Comparison of ENCODE assay signal across 9 mouse cellular contexts in genomic region chr4:74014048-74014500, GRCm38 (mm10). TPM values are rescaled to one million over a fixed set of nuclear protein-coding genes. Genes with fewer than 3 reads are reported as not detected.
DNase-seq lines count a peak whose midpoint lies in the region; ATAC-seq lines count a peak whose summit lies in the region.
"Had no signal": no experiment of that assay in that cellular context is flagged by ENCODE, and none has a peak within 500 bp of the region (broad histone marks: within the 10 kb centered on the region; RNA-seq: fewer than 3 reads in every experiment).

No protein-coding gene starts in this region.

- ATAC-seq in heart, embryonic 13.5 days (ENCODE audit: extremely low read depth, insufficient number of reproducible peaks, low FRiP score, low TSS enrichment) = 0 out of 2 replicates have a peak, but pooled peaks have one; percentile 6
- no peak for ATAC-seq in liver, embryonic 13.5 days (ENCODE audit: low read depth)
- ATAC-seq in stomach, embryonic 14.5 days (ENCODE audit: insufficient number of reproducible peaks, insufficient read depth, low FRiP score, low read depth) = peak; percentile 15; the same call in 1 of the 2 replicates

- peak overlapping the region; percentile 77 for H3K9ac ChIP-seq in heart, embryonic 13.5 days
- H3K9ac ChIP-seq in liver, embryonic 13.5 days = no peak overlapping the region
- H3K9ac ChIP-seq in stomach, embryonic 14.5 days (replicated peaks; ENCODE audit: low read depth, low read length) = peak overlapping the region; percentile 21; the same call in 1 of the 2 replicates

- peaks cover 20% of the 10 kb centered on the region for H3K27me3 ChIP-seq in heart, embryonic 13.5 days (replicated peaks)
- peaks cover 19% of the 10 kb centered on the region for H3K27me3 ChIP-seq in liver, embryonic 13.5 days
- H3K27me3 ChIP-seq in stomach, embryonic 14.5 days (ENCODE audit: control insufficient read depth, insufficient read depth, low read length) = no peaks in the 10 kb centered on the region

- peak overlapping the region; percentile 90 for H3K4me2 ChIP-seq in heart, embryonic 13.5 days
- H3K4me2 ChIP-seq in liver, embryonic 13.5 days = peak overlapping the region; percentile 55
- H3K4me2 ChIP-seq in stomach, embryonic 14.5 days (replicated peaks; ENCODE audit: low read depth, low read length) = peak overlapping the region; percentile 92

- DNase-seq in heart, adult 8-10 months (ENCODE audit: low spot score) = no peak
- DNase-seq in cerebellum, postnatal 14 days = peak; percentile 29 to 45
- DNase-seq in frontal cortex, postnatal 25 days (ENCODE audit: low spot score in 2 of 2) = peak; percentile 13 to 21
- DNase-seq in liver, embryonic 13.5 days = no peak
- no peak for DNase-seq in kidney, adult 11 months
- DNase-seq in gastrocnemius, adult 18-20 months (ENCODE audit: low spot score) = no peak

- peaks cover 12% of the 10 kb centered on the region for H3K4me1 ChIP-seq in heart, embryonic 13.5 days
- no peaks in the 10 kb centered on the region for H3K4me1 ChIP-seq in liver, embryonic 13.5 days (replicated peaks)
- no peaks in the 10 kb centered on the region for H3K4me1 ChIP-seq in stomach, embryonic 14.5 days (ENCODE audit: control insufficient read depth, insufficient read depth, low read length)

- 8% methylated on average over 11 of the region's 11 CpGs for WGBS in heart, embryonic 13.5 days
- 9% methylated on average over 11 of the region's 11 CpGs for WGBS in liver, embryonic 13.5 days (ENCODE audit: insufficient replicate concordance)
- WGBS in stomach, embryonic 14.5 days = 8% methylated on average over 11 of the region's 11 CpGs

- H3K9me3 ChIP-seq in heart, embryonic 13.5 days = no peaks in the 10 kb centered on the region
- no peaks in the 10 kb centered on the region for H3K9me3 ChIP-seq in liver, embryonic 13.5 days (replicated peaks)
- no peaks in the 10 kb centered on the region for H3K9me3 ChIP-seq in stomach, embryonic 14.5 days (ENCODE audit: control insufficient read depth, low read depth, low read length)

- H3K36me3 ChIP-seq in heart, embryonic 13.5 days = no peaks in the 10 kb centered on the region
- no peaks in the 10 kb centered on the region for H3K36me3 ChIP-seq in liver, embryonic 13.5 days
- no peaks in the 10 kb centered on the region for H3K36me3 ChIP-seq in stomach, embryonic 14.5 days (ENCODE audit: control insufficient read depth, insufficient read depth, low read length)

- H3K4me3 ChIP-seq in heart, embryonic 13.5 days = peak overlapping the region; percentile 56
- no peak overlapping the region for H3K4me3 ChIP-seq in liver, embryonic 13.5 days (replicated peaks)
- peak overlapping the region; percentile 52 for H3K4me3 ChIP-seq in stomach, embryonic 14.5 days (ENCODE audit: low read depth, low read length)

- H3K27ac ChIP-seq in heart, embryonic 13.5 days (replicated peaks) = no peak overlapping the region
- H3K27ac ChIP-seq in liver, embryonic 13.5 days = no peak overlapping the region
- no peak overlapping the region for H3K27ac ChIP-seq in stomach, embryonic 14.5 days (ENCODE audit: low read length)

RNA-seq across cellular contexts. Expression of gene Frmd3, which starts 0.8 kb away (rescaled TPM):
- 0.20 and 0.51 TPM in 2 replicates for polyA plus RNA-seq in heart, embryonic 13.5 days (2015; fragmentation: Nextera tagmentation; extraction: Ambion mirVana)
- under 1 TPM in 3 of 4 experiments, not detected in 1; 0.06 to 0.16 (median 0.13) TPM for total RNA-seq in heart, adult 8-10 months (2022)
- 0.07 and 0.13 TPM in 2 replicates for polyA plus RNA-seq in liver, embryonic 13.5 days (2015; fragmentation: Nextera tagmentation; extraction: Ambion mirVana)
- polyA plus RNA-seq in stomach, embryonic 14.5 days (2014; fragmentation: Nextera tagmentation; extraction: Ambion mirVana) = 1.2 and 1.4 TPM in 2 replicates
- under 1 TPM; 0.21 to 0.30 TPM for total RNA-seq in gastrocnemius, adult 18-20 months (2021)
- total RNA-seq: MEL had no signal

Comparison
In these comparisons a context has a peak if more than half of its experiments do, and no peak if none do; other contexts are left out.
1. DNase-seq: peak in cerebellum, postnatal 14 days (2 of 2) and frontal cortex, postnatal 25 days (2 of 2); none in heart, adult 8-10 months (single experiment), liver, embryonic 13.5 days (single experiment), kidney, adult 11 months (single experiment) and gastrocnemius, adult 18-20 months (single experiment).
2. Peak in every context shown above with its lines, with median percentiles within 50 percentile points of each other: H3K4me2 ChIP-seq.